ENCODE assay signal across 13 mouse cellular contexts in the genomic region with DNA sequence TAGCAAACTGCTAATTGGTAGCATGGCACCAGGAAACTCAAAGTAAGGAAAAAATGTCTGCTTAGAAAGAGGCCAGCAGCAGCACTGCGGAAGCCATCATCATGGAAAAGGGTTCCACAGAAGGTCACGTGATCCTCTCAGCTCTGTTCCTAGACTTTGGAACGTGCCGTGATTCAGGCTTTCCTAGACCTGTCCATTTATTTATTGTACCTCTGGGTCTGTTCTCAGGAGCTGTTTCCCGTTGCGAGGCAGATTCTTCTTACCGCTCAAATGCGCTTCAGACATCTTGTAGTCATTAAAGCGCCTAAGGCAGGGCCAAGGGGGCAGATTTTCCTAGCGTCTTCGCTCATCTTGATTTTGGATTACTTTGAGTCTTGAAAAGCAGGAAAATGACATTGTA.
"Had no signal": no experiment of that assay in that cellular context is flagged by ENCODE, and none has a peak within 500 bp of the region (broad histone marks: within the 10 kb centered on the region; RNA-seq: fewer than 3 reads in every experiment).

No protein-coding gene starts in this region.

- ATAC-seq: midbrain, embryonic 16.5 days had no signal

- H3K4me3 ChIP-seq: layer of hippocampus, adult 2 months; midbrain, embryonic 12.5 days; neural tube, embryonic 13.5 days had no signal

- H3K9ac ChIP-seq: liver, embryonic 14.5 days; midbrain, embryonic 12.5 days; neural tube, embryonic 13.5 days had no signal

- H3K4me2 ChIP-seq: midbrain, embryonic 12.5 days; neural tube, embryonic 13.5 days had no signal

- H3K36me3 ChIP-seq: midbrain, embryonic 12.5 days; neural tube, embryonic 13.5 days had no signal

- H3K9me3 ChIP-seq: midbrain, embryonic 12.5 days; neural tube, embryonic 13.5 days had no signal

- H3K27ac ChIP-seq: layer of hippocampus, adult 2 months; liver, embryonic 14.5 days; midbrain, embryonic 12.5 days; neural tube, embryonic 13.5 days had no signal

- H3K27me3 ChIP-seq: neural tube, embryonic 13.5 days had no signal

- DNase-seq: kidney, postnatal 10 days; kidney, postnatal 4 days; left cerebral cortex, postnatal 4 days; lung, adult 18-20 months; retina, postnatal 1 day; right cerebral cortex, postnatal 4 days; spleen, adult 18-20 months; thymus, postnatal 36 days had no signal
